Mouse (Mus musculus): Measurements from ENCODE around the gene Repin1. TPM values are rescaled to one million over a fixed set of nuclear protein-coding genes. Genes with fewer than 3 reads are reported as not detected.

Repin1 gene
- total RNA-seq (2017): 2.9 and 3.1 TPM in 2 replicates

- peak; percentile 21; the same call in 1 of the 2 replicates for ATAC-seq (ENCODE audit: extremely low read depth, insufficient number of reproducible peaks, low FRiP score, poor library complexity, severe bottlenecking)
These were observed at the start of gene Repin1, which contains the start of gene Gm44965 for GRCm38 (mm10) chr6:48593158-48594042. Repin1 (plus strand) TSS chr6:48593883. Gm44965 (plus strand) TSS chr6:48593941.

- no peak for ATAC-seq (ENCODE audit: extremely low read depth, insufficient number of reproducible peaks, low FRiP score, poor library complexity, severe bottlenecking)
These were observed 48.4 kb upstream of the Repin1 start for GRCm38 (mm10) chr6:48545251-48545650.

GRCm38 (mm10) chr6:48546271-48546670, 47.4 kb upstream of the Repin1 start:
- ATAC-seq (ENCODE audit: extremely low read depth, insufficient number of reproducible peaks, low FRiP score, poor library complexity, severe bottlenecking): 0 out of 2 replicates have a peak, but pooled peaks have one; percentile 21

- ATAC-seq (ENCODE audit: extremely low read depth, insufficient number of reproducible peaks, low FRiP score, poor library complexity, severe bottlenecking): no peak
These were observed 46.8 kb upstream of the Repin1 start for GRCm38 (mm10) chr6:48546858-48547257.

GRCm38 (mm10) chr6:48548314-48548713, 45.4 kb upstream of the Repin1 start:
- no peak for ATAC-seq (ENCODE audit: extremely low read depth, insufficient number of reproducible peaks, low FRiP score, poor library complexity, severe bottlenecking)

- no peak for ATAC-seq (ENCODE audit: extremely low read depth, insufficient number of reproducible peaks, low FRiP score, poor library complexity, severe bottlenecking)
These were observed 40.8 kb upstream of the Repin1 start for GRCm38 (mm10) chr6:48552918-48553317.

- no peak for ATAC-seq (ENCODE audit: extremely low read depth, insufficient number of reproducible peaks, low FRiP score, poor library complexity, severe bottlenecking)
These were observed 39.9 kb upstream of the Repin1 start for GRCm38 (mm10) chr6:48553819-48554218.

- ATAC-seq (ENCODE audit: extremely low read depth, insufficient number of reproducible peaks, low FRiP score, poor library complexity, severe bottlenecking): peak; percentile 95
These were observed 39.2 kb upstream of the Repin1 start, which contains the start of gene Lrrc61 for GRCm38 (mm10) chr6:48554280-48555103. Lrrc61 (plus strand) TSS chr6:48554796.

GRCm38 (mm10) chr6:48555104-48555890, 38.4 kb upstream of the Repin1 start:
- ATAC-seq (ENCODE audit: extremely low read depth, insufficient number of reproducible peaks, low FRiP score, poor library complexity, severe bottlenecking): no peak

- no peak for ATAC-seq (ENCODE audit: extremely low read depth, insufficient number of reproducible peaks, low FRiP score, poor library complexity, severe bottlenecking)
These were observed 37.7 kb upstream of the Repin1 start for GRCm38 (mm10) chr6:48555956-48556355.

GRCm38 (mm10) chr6:48565693-48566310, 27.9 kb upstream of the Repin1 start:
- no peak for ATAC-seq (ENCODE audit: extremely low read depth, insufficient number of reproducible peaks, low FRiP score, poor library complexity, severe bottlenecking)

- ATAC-seq (ENCODE audit: extremely low read depth, insufficient number of reproducible peaks, low FRiP score, poor library complexity, severe bottlenecking): no peak
These were observed 27.4 kb upstream of the Repin1 start for GRCm38 (mm10) chr6:48566312-48566711.

- ATAC-seq (ENCODE audit: extremely low read depth, insufficient number of reproducible peaks, low FRiP score, poor library complexity, severe bottlenecking): no peak
These were observed 25.4 kb upstream of the Repin1 start for GRCm38 (mm10) chr6:48568036-48568984.

GRCm38 (mm10) chr6:48569065-48569807, 24.4 kb upstream of the Repin1 start:
- ATAC-seq (ENCODE audit: extremely low read depth, insufficient number of reproducible peaks, low FRiP score, poor library complexity, severe bottlenecking): no peak

- no peak for ATAC-seq (ENCODE audit: extremely low read depth, insufficient number of reproducible peaks, low FRiP score, poor library complexity, severe bottlenecking)
These were observed 21.7 kb upstream of the Repin1 start for GRCm38 (mm10) chr6:48572014-48572413.

- ATAC-seq (ENCODE audit: extremely low read depth, insufficient number of reproducible peaks, low FRiP score, poor library complexity, severe bottlenecking): no peak
These were observed 21.1 kb upstream of the Repin1 start, which contains the start of gene Rarres2 for GRCm38 (mm10) chr6:48572572-48573061. Rarres2 (minus strand) TSS chr6:48572789.

All from neutrophil, adult 5-6 weeks (primary cell).